Mouse (Mus musculus) kidney, adult 2 months (tissue): ENCODE measurements around the gene Rpusd2.

Experiments used
- CTCF ChIP-seq: fragments of 200-500 bp; conservative IDR thresholded peaks from 2 replicates; pipeline ENCODE4 v1.5.1; 2011; ENCODE audit warnings: low read depth, mild to moderate bottlenecking, control low read depth, low read length, moderate library complexity, mixed read lengths; ENCODE audit not compliant: insufficient read depth, insufficient read length
- POLR2A ChIP-seq: fragments of 200-500 bp; IDR thresholded peaks from one replicate; pipeline ENCODE4 v1.6.1; 2011; ENCODE audit warnings: low read depth, low read length, control low read depth

- no peak for TF ChIP-seq CTCF
- no peak for TF ChIP-seq POLR2A
Measured at GRCm38 (mm10) chr2:119026951-119027350, 7.6 kb upstream of the Rpusd2 start.
